Mouse (Mus musculus) kidney, adult 11 months (tissue): ENCODE data around the gene Rraga.
"Not testable (repeated sequence)": the region's sequence is repeated elsewhere in the genome, so short reads cannot be mapped to it uniquely, and the experiment has no call there.

Experiments
- DNase-seq: peaks from one replicate; pipeline ENCODE4 v3.0.0; 2022

Gene Rraga

DNA sequence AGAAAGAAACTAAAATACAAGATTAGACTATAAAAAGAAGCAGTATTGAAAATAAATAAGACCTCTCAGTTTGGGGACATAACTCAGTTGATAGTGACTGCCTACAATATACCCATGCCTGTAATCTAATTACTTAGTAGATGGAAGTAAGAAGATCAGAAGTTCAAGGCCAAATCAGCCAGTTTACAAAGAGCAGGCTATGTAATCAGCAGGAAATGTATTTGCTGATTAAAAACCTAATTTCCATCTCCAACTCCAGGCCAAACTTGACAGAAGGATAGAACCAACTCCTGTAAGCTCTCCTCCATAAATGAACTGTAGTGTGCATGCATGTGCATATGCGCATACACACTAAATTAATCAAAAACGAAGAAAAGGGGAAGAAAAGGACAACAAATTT is 15.8 kb downstream of the Rraga start:
- no peak for DNase-seq

DNA sequence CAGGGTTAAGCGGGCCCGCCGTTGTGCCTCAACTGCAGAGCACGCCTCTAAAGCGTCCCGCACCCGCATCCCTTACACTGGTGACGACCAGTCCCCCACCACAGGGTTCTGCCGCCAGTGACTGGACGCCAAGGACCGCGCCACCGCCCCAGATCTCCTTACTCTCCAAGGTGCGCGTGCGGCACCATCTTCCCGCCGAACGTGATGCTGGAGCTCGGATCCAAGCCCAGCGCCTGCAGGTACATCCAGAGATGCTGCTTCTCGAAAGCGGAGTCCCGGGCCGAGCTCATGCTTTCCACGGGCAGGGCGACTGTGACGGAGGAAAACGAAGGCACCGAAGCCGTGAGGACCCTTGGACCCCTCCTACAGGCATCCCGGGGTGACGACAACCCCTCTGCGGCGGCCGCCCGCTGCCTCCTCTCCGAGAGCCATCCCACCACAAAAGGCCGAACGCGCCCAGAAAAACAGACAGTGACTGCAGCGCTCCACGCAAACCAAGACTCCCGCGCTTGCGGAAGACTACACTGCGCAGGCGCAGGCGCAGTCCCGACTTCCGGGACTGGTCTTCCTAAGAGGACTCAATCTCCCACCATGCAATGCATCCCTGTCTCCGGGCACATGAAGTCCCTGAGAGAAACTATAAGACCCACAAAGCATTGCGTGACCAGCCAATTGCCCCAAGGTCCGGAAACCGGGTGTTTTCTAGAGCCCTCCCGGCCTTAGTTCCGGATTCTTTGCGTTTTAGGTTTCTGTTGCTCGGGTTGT is 36.2 kb downstream of the Rraga start, which contains the start of gene Haus6:
Haus6 (minus strand) TSS at position 532 of the 765 bp plus-strand sequence.
- peak; percentile 96 for DNase-seq

DNA sequence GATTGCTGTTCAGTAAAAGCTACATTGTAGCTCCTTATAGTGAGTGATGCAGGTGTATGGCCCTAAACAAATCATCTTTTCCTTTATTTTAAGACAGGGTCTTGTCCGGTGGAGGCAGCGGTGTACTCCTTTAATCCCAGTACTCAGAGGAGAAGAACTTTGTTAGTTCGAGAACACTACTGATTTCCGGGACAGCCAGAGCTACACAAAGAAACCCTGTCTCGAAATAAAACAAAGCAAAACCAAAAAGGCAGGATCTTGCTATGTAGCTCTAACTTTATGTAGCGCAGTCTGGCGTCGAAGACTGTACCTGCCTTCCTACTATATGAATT is 36.8 kb downstream of the Rraga start:
- no peak for DNase-seq

DNA sequence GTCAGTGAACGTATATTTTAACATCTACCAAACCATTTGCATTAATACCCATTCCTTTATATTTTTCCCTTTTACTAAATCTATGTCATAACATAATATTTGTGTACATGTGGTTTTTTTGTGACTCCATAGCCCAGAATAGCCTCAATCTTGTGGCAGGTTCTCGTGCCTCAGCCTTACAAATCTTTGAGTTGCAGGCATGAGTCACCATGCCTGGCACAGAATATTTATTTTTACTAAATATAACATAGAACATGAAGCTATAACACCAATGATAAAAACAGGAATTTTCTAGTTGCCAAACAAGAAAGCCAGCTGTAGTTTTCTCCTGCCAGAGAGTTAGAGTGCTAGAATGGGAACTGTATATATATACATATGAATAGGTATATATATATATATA is 45.0 kb downstream of the Rraga start:
- no peak for DNase-seq

DNA sequence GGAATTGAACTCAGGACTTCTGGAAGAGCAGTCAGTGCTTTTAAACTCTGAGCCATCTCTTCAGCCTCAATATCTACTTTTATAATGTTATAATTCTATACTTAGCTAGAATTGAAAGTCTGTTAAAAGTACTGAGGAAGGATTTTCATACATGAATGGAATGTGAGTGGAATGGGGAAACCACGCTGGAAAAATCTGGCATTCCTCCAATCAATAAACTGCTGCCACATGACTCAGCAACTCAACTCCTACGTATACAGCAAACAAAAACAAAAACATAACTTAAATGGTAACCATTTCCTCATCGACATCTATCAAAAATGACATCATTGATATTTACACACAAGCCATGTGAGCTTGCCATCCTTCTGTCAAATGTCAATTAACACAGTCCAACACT is 46.6 kb downstream of the Rraga start:
- DNase-seq: no peak

DNA sequence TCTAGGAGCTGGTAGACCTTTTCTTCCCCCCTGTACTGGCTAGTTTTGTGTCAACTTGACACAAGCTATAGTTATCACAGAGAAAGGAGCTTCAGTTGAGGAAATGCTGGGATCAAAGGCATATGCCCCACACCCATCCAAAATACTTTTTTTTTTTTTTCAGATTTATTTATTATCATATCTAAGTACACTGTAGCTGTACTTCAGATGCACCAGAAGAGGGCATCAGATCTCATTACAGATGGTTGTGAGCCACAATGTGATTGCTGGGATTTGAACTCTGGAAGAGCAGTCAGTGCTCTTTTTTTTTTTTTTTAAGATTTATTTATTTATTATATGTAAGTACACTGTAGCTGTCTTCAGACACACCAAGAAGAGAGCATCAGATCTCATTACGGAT is 47.1 kb downstream of the Rraga start:
- DNase-seq: not testable (repeated sequence)

DNA sequence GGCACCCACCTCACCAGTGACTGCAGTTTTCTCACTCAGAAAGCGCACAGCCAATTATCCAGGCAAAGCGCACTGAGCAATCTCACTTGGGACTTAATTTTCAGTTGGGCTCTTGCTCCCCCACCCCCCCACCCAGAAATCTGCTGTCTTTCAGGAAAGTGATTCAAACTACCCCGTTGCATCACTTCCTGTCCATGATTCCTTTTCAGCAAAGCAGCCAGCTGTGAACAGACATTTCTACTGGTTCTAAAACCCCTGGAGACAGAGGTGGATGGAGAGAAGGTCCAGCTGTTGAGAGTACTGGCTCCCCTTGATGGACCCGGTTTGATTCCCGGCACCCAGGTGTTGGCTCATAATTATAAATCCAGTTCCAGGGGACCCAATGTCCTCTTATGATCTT is 50.0 kb downstream of the Rraga start:
- DNase-seq: no peak

DNA sequence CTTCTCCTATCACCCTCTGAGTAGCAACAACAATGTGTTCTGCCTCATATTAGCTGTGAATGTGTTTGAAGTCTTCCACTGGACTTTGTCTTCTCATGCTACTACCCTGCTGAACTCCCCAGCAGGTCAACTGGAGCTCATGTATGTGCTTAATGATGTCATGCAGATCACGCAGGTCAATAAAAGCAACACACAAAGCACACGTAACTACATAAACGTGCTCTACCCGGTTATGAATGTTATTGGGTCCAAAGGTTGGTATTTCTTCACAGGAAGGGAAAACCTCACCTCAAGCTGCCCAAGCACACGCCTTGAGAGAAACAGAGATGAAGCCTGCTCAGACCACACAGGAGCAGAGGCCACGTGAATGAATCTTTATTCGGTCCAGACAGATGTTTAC is 51.0 kb downstream of the Rraga start:
- DNase-seq: not testable (repeated sequence)
